Mouse (Mus musculus) intestine, postnatal 0 days (tissue): ENCODE data around the gene Fam196b. TPM values are rescaled to one million over a fixed set of nuclear protein-coding genes. Genes with fewer than 3 reads are reported as not detected.

Experiments used
- ATAC-seq: fragments of 200-750 bp; cut with Nextera tagmentation; 2 replicates; pipeline ENCODE4 v1.8.0; 2017; ENCODE audit warnings: mild to moderate bottlenecking, moderate TSS enrichment, moderate library complexity
- H3K27ac ChIP-seq: fragments of 300-500 bp; sonication (generic); 2 replicates; pipeline ENCODE4 v1.5.1; 2014; ENCODE audit warnings: mild to moderate bottlenecking, low read depth, low read length, moderate library complexity
- H3K27me3 ChIP-seq: fragments of 300-500 bp; sonication (generic); replicated peaks from 2 replicates; pipeline ENCODE4 v1.6.1; 2014; ENCODE audit warnings: low read length, mixed read lengths; ENCODE audit not compliant: control insufficient read depth, insufficient read depth
- H3K36me3 ChIP-seq: fragments of 300-500 bp; sonication (generic); 2 replicates; pipeline ENCODE4 v1.6.1; 2014; ENCODE audit warnings: mild to moderate bottlenecking, moderate library complexity; ENCODE audit not compliant: control insufficient read depth, insufficient read depth
- H3K4me1 ChIP-seq: fragments of 300-500 bp; sonication (generic); replicated peaks from 2 replicates; pipeline ENCODE4 v1.6.1; 2014; ENCODE audit warnings: antibody characterized with exemption, low read length, mixed read lengths; ENCODE audit not compliant: control insufficient read depth, insufficient read depth
- H3K4me2 ChIP-seq: fragments of 300-500 bp; sonication (generic); replicated peaks from 2 replicates; pipeline ENCODE4 v1.6.1; 2014; ENCODE audit warnings: low read depth, mild to moderate bottlenecking, moderate library complexity
- H3K4me3 ChIP-seq: fragments of 300-500 bp; sonication (generic); 2 replicates; pipeline ENCODE4 v1.5.1; 2014; ENCODE audit warnings: low read depth, low read length
- H3K9ac ChIP-seq: fragments of 300-500 bp; sonication (generic); 2 replicates; pipeline ENCODE4 v1.6.1; 2014; ENCODE audit warnings: mild to moderate bottlenecking, low read depth, low read length
- H3K9me3 ChIP-seq: fragments of 300-500 bp; sonication (generic); 2 replicates; pipeline ENCODE4 v1.6.1; 2016; ENCODE audit warnings: mixed run types; ENCODE audit not compliant: control insufficient read depth
- CTCF ChIP-seq: sonication (generic); IDR thresholded peaks from 2 replicates; pipeline ENCODE4 v1.5.1; 2016; ENCODE audit warnings: low read depth, mild to moderate bottlenecking, control low read depth, antibody characterized with exemption, moderate library complexity
- WGBS: fragments of 180-500 bp; shearing (Covaris S2); extraction: QIAGEN DNeasy Blood & Tissue Kit; methylation state at CpG from one replicate; pipeline ENCODE4 v1.1.7; 2014; 5-methylcytosine and 5-hydroxymethylcytosine counted together
- polyA plus RNA-seq: library from polyadenylated mRNA; unstranded; fragments of >200 nt; fragmentation: Nextera tagmentation; extraction: Ambion mirVana; gene quantifications from 2 replicates; pipeline ENCODE4 v1.2.1, GENCODE M21; 2015

The Fam196b gene
- polyA plus RNA-seq, 1 experiment from 2014 or later = 0.07 TPM

DNA sequence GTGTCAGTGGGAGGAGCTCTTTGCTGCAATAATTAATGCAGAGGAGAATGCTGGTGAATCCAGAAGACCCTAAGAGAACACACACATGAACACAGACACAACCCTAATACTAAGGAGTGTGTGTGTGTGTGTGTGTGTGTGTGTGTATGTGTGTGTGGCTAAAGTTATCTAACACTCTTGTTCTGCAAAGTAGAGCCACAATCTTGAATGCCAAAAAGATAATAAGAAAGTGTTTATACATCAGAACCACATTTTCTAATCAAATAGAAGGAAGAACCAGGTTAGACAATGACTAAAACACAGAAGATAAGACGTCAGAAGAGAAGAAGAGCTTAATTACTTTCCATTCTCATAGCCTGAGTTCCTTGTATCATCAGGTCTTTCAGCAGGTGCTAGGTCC is 60.9 kb downstream of the Fam196b start:
- 45% methylated on average over 1 of the region's 1 CpGs for WGBS

GRCm38 (mm10) chr11:34377649-34378048 is 63.0 kb downstream of the Fam196b start:
- no peak overlapping the region for H3K27ac ChIP-seq
- no peak overlapping the region for H3K4me3 ChIP-seq
- WGBS = 81% methylated on average over 6 of the region's 6 CpGs
- no peaks in the 10 kb centered on the region for H3K9me3 ChIP-seq
- H3K27me3 ChIP-seq = no peaks in the 10 kb centered on the region
- no peaks in the 10 kb centered on the region for H3K4me1 ChIP-seq
- ATAC-seq = no peak
- H3K9ac ChIP-seq = no peak overlapping the region
- no peak overlapping the region for H3K4me2 ChIP-seq
- H3K36me3 ChIP-seq = no peaks in the 10 kb centered on the region
- no peak for TF ChIP-seq CTCF

More for the DNA sequence above, 60.9 kb downstream of the Fam196b start:
- H3K9me3 ChIP-seq = no peaks in the 10 kb centered on the region
- no peaks in the 10 kb centered on the region for H3K36me3 ChIP-seq
- no peak overlapping the region for H3K9ac ChIP-seq
- no peak for TF ChIP-seq CTCF
- no peaks in the 10 kb centered on the region for H3K4me1 ChIP-seq
- H3K27me3 ChIP-seq = no peaks in the 10 kb centered on the region
- no peak for ATAC-seq
- no peak overlapping the region for H3K4me2 ChIP-seq
- no peak overlapping the region for H3K27ac ChIP-seq
- no peak overlapping the region for H3K4me3 ChIP-seq

DNA sequence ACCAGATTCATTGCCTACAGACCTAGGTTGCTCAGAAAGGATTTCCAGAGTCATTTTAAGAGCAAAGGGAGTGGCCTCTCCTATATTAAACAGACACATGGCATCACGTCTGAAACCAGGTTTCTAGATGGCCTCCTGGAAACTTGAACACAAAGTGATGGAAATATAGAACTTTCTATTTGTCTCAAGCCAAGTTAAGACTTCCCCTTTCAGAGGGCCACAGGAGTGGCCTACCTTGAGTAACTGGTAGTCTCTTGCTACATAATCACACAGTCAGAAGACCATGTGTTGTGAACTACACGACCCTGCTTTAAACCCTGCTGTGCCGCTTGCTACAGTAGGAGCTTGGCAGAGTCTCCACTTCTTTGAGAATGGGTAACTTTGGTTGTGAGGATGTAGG is 68.9 kb downstream of the Fam196b start:
- ATAC-seq = no peak
- H3K27ac ChIP-seq = no peak overlapping the region
- no peak for TF ChIP-seq CTCF
- no peaks in the 10 kb centered on the region for H3K4me1 ChIP-seq
- WGBS = 87% methylated on average over 3 of the region's 3 CpGs
- no peak overlapping the region for H3K4me2 ChIP-seq
- H3K9me3 ChIP-seq = no peaks in the 10 kb centered on the region
- no peaks in the 10 kb centered on the region for H3K36me3 ChIP-seq
- no peaks in the 10 kb centered on the region for H3K27me3 ChIP-seq
- no peak overlapping the region for H3K9ac ChIP-seq
- H3K4me3 ChIP-seq = no peak overlapping the region

- Histone ChIP-seq H3K27ac (no peak overlapping the region), H3K9ac (no peak overlapping the region), H3K9me3 (no peaks in the 10 kb centered on the region), H3K4me1 (no peaks in the 10 kb centered on the region), H3K4me2 (no peak overlapping the region), H3K36me3 (no peaks in the 10 kb centered on the region), H3K4me3 (no peak overlapping the region), H3K27me3 (no peaks in the 10 kb centered on the region)
- TF ChIP-seq CTCF = no peak
- 61% methylated on average over 4 of the region's 4 CpGs for WGBS
- no peak for ATAC-seq
Measured at GRCm38 (mm10) chr11:34384178-34384577, 69.6 kb downstream of the Fam196b start.

GRCm38 (mm10) chr11:34385001-34385688 is 70.5 kb downstream of the Fam196b start:
- H3K4me3 ChIP-seq = no peak overlapping the region
- no peaks in the 10 kb centered on the region for H3K9me3 ChIP-seq
- H3K4me1 ChIP-seq = no peaks in the 10 kb centered on the region
- 31% methylated on average over 1 of the region's 1 CpGs for WGBS
- no peak for TF ChIP-seq CTCF
- H3K36me3 ChIP-seq = no peaks in the 10 kb centered on the region
- no peak for ATAC-seq
- H3K27me3 ChIP-seq = no peaks in the 10 kb centered on the region
- no peak overlapping the region for H3K4me2 ChIP-seq
- no peak overlapping the region for H3K9ac ChIP-seq
- no peak overlapping the region for H3K27ac ChIP-seq

- ATAC-seq = no peak
- H3K9me3 ChIP-seq = no peaks in the 10 kb centered on the region
- H3K36me3 ChIP-seq = no peaks in the 10 kb centered on the region
- no peaks in the 10 kb centered on the region for H3K27me3 ChIP-seq
- H3K9ac ChIP-seq = no peak overlapping the region
- H3K4me2 ChIP-seq = no peak overlapping the region
- H3K27ac ChIP-seq = no peak overlapping the region
- TF ChIP-seq CTCF = no peak
- no peak overlapping the region for H3K4me3 ChIP-seq
- 76% methylated on average over 6 of the region's 6 CpGs for WGBS
- H3K4me1 ChIP-seq = no peaks in the 10 kb centered on the region
Measured at GRCm38 (mm10) chr11:34389261-34390116, 74.9 kb downstream of the Fam196b start.
